Mouse (Mus musculus): ENCODE data around the gene Smyd3.

The Smyd3 gene

DNA sequence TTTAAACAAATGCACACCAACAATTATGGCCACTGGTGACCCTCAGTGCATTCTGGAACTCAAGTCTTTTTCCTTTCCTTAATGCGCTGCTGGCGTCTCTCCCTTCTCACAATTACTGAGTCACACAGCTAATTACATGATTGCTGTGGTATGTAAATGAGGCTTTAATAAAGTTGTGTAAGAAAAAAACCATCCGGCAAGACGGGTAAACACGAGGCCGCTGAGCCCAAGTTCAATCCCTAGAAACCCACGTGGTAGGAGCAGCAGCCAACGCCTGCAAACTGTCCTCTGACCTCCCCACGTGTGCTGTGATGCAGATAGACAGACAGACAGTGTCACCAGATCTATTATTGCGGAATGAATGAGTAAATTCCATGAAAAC, 58.9 kb downstream of the Smyd3 start:
- no peak for DNase-seq (ENCODE audit: low spot score)

- DNase-seq (ENCODE audit: low spot score): no peak
Observed at GRCm38 (mm10) chr1:179458236-179458986, 59.4 kb downstream of the Smyd3 start.

- no peak for DNase-seq (ENCODE audit: low spot score)
Observed at GRCm38 (mm10) chr1:179454600-179454999, 63.2 kb downstream of the Smyd3 start.

- DNase-seq (ENCODE audit: low spot score): no peak
Observed at GRCm38 (mm10) chr1:179451211-179451610, 66.6 kb downstream of the Smyd3 start.

- no peak for DNase-seq (ENCODE audit: low spot score)
Observed at GRCm38 (mm10) chr1:179446845-179447212, 71.0 kb downstream of the Smyd3 start.

GRCm38 (mm10) chr1:179446127-179446844, 71.6 kb downstream of the Smyd3 start:
- DNase-seq (ENCODE audit: low spot score): no peak

DNA sequence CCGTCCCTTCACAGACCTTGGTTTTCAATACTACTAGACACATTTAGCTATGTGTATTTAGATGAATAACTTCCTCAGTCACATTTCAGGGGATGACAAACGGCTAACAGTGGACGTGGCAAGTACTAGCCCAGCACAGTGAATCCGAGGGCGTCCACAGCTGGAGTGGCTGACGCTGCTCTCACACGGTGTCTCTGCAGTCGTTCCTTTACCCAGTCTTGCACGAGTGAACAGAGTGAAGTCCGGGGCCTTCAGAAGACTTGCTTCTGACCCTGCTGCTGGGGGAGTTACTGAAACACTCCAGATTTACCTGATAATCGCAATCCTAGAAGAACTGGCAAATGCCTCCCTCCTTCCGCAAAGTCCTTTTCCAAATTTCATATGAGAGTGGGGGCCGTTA, 74.0 kb downstream of the Smyd3 start:
- no peak for DNase-seq (ENCODE audit: low spot score)

DNA sequence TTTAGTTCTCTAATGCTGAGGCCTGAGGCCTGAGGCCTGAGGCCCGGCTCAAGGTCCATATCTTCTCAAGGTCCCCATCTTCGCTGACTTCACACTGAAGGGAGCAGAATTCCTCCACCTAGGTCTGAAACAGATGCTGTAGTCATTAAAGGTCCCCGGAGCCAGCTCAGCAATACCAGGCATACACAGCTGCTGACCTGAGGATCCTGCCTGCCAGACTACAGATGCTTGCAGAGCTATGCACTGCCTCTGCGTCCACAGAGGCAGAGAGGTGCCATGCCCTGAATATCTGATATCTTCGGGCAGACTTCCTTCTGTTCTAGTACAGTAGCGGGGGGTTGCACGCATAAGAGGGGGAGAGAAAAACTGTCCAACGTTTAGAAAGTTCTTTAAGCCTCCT, 74.4 kb downstream of the Smyd3 start:
- no peak for DNase-seq (ENCODE audit: low spot score)

DNA sequence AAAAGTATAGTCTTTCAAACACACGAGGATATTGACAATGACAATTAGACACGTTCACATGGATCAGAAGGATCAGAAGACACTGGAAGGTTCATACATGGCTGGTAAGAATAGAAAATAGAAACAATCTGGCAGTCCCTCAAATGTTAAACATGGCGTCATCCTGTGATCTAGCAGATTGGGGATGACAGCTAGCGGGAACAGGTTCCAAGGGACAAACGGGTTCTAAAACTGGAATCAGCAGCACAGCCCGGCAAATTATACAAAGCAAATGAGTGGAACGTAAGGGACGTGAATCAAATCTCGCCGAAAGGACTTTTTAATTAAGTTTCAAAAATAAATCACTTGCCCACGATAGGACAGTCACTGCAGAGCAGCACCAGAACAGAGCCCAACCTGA, 81.2 kb downstream of the Smyd3 start:
- DNase-seq (ENCODE audit: low spot score): no peak

- no peak for DNase-seq (ENCODE audit: low spot score)
Observed at GRCm38 (mm10) chr1:179434443-179435260, 83.2 kb downstream of the Smyd3 start.

- DNase-seq (ENCODE audit: low spot score): no peak
Observed at GRCm38 (mm10) chr1:179433828-179434227, 84.0 kb downstream of the Smyd3 start.

DNA sequence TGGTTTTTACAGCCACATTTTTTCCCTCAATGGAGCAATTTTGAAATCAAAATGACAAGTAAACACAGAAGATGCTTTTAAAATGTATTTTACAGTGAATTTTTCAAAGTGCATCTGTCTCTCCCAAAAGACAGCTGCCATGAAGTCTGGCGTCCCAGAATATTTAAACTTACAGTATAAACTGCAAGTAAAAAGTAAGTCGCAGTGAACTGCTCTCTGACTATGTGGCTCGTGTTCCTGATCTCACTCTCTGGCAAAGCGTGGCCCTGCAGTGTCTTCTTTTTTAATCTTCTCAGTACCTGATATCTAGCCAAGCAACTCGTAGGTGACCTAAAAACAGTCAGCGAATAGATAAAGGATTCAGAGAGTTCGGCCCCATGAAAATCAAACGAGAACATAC, 84.5 kb downstream of the Smyd3 start:
- no peak for DNase-seq (ENCODE audit: low spot score)

- no peak for DNase-seq (ENCODE audit: low spot score)
Observed at GRCm38 (mm10) chr1:179430077-179430476, 87.8 kb downstream of the Smyd3 start.

GRCm38 (mm10) chr1:179424879-179425472, 92.9 kb downstream of the Smyd3 start:
- no peak for DNase-seq (ENCODE audit: low spot score)

DNA sequence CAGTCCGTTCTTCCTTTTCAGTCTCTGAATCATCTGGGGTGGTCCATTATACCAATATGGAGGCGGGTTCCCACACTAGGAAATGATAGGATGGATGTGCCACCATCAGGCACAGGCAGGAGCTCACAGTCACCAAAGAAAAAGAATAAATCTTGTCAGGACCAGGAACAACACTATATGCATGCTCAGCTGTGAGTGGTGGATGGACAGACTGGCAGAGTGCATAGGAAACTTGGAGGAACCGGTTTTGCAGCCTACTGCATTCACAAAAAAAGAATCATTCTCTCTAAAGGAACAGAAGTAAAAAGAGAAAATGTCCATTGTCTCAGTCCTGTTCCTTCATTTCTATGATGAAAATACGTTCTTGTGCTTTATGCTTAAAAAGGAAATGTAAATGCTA, 98.8 kb downstream of the Smyd3 start:
- no peak for DNase-seq (ENCODE audit: low spot score)

GRCm38 (mm10) chr1:179408086-179408485, 109.8 kb downstream of the Smyd3 start:
- DNase-seq (ENCODE audit: low spot score): no peak

DNA sequence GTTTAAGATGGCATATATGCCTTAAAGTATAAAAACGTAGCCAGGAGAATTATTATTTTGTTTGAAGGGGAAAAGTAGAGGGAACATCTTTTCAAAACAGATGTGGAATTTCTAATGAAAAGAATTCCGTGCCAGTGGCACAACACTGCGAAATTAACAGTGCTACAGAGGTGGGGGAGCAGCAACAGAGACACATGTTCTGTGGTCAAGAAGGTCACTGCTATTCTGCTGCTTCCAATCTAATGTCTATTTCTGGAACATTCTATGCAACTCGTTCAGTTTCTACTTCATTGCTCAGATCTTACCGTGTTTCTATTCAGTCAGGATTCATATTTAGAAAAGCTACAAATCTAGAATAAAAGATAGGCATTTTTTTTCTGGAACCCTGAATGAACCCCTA, 117.0 kb downstream of the Smyd3 start:
- DNase-seq (ENCODE audit: low spot score): no peak

- DNase-seq (ENCODE audit: low spot score): no peak
Observed at GRCm38 (mm10) chr1:179398639-179399038, 119.2 kb downstream of the Smyd3 start.

DNA sequence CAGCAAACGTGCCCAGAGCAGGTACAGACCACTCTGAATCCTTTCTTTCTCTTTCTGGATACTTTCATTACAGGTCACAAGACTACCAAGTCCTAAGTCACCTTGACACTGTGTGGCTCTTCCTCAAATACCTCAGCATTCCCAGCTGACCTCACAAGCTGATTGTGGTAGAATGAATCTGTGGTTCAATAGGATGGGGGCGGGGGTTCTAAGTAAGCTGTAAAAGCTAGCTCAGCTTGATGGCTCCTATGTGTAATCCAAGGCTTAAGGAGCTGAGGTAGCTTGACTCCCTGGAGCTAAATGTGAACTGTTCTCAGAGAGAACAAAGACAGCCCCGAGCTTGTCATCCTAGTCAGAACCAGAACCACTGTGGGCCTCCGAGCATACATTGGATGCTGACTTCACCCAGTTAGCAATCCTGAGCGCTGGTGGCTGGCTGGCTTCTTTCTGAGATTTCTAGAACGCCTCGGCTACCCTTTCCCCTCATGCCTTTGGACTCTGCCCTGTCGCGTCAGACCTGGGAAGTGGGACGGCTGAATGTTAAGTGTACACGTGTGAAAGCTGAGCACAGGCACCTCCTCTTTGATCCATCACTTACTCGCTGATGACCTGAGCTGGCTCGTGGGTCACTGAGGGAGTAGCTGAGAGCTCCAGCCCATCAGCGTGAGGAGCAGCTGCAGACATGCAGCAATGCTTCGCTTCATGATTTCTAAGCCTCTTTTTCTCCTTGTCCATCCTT, 131.4 kb downstream of the Smyd3 start:
- no peak for DNase-seq (ENCODE audit: low spot score)

DNA sequence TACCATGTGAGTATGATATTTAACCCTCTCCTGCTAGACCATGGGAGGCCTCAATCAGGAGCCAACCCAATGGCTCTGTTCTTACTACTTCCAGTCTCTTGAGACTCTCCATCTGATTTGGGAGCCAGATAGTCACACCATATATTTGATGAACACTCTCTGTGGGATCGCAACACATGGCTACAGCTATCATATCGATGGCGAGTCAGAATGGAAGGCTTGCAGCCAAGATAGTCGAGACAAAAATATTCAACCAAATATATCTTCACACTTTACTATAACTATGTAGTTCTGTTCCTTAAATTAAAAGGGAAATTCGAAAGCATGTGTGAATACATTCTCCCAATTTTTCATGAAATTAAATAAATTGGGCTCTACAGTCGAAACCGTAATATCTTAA, 132.2 kb downstream of the Smyd3 start:
- DNase-seq (ENCODE audit: low spot score): no peak

DNA sequence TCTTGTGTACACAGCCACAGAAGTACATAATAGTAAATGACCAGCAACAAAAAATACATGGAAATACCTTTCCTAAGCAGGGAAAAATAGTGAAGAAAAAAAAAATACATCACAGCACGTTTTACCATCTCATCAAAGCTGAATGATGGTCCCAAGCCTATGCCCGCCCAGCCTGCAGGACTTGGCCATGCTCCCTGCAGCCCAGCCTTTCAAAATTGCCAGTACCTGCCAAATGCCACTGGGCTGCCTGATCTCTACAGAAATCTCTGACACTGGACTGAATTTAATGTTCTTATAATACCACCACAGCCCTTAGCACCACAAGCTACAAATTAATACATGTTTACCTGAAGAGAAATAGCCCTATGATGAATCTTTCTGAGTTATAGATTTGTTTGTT, 133.5 kb downstream of the Smyd3 start:
- no peak for DNase-seq (ENCODE audit: low spot score)

- DNase-seq (ENCODE audit: low spot score): no peak
Observed at GRCm38 (mm10) chr1:179378102-179378501, 139.7 kb downstream of the Smyd3 start.

Measured in MN1 (cell line).